Mouse (Mus musculus): ENCODE measurements around the gene H2-Eb2. TPM values are rescaled to one million over a fixed set of nuclear protein-coding genes. Genes with fewer than 3 reads are reported as not detected.

The H2-Eb2 gene
- polyA plus RNA-seq, 2 experiments = not detected

DNA sequence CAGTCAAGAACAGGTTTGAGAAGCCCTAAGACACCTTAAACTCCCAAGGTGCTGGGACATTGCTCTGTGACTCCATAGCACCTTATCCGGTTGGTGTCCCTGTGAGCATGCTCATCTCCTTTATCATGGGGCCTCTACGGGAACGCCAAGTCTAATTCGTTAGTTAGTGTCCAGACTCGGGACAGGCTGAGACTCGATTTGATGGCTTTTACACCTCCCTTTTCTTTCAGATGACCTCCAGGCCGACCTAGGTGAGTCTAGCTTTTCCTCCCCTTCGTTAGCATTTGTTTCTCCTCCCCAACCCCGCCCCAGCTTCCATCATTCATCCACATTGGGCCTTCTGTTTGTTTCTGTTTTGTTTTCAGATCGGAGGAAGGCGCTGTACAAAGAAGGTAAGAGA is 56.4 kb downstream of the H2-Eb2 start:
- DNase-seq (ENCODE audit: low spot score) = no peak
- WGBS = 76% methylated on average over 11 of the region's 11 CpGs
- no peak for TF ChIP-seq POLR2A (IDR thresholded peaks at IDR 0.05; ENCODE audit: borderline replicate concordance, extremely low read depth, insufficient read depth, insufficient read length)
- H3K4me3 ChIP-seq (replicated peaks; ENCODE audit: low read length) = no peak overlapping the region
- H3K27ac ChIP-seq (replicated peaks; ENCODE audit: low read depth, low read length) = no peak overlapping the region
- H3K36me3 ChIP-seq (ENCODE audit: control insufficient read depth, insufficient read depth, low read length) = no peaks in the 10 kb centered on the region
- H3K4me2 ChIP-seq (replicated peaks; ENCODE audit: low read depth, low read length, severe bottlenecking) = no peak overlapping the region
- H3K9me3 ChIP-seq (ENCODE audit: control insufficient read depth, low read length) = no peaks in the 10 kb centered on the region
- H3K27me3 ChIP-seq (ENCODE audit: control insufficient read depth, insufficient read depth, low read length) = no peaks in the 10 kb centered on the region
- H3K4me1 ChIP-seq (ENCODE audit: control insufficient read depth, insufficient read depth, low read length) = no peaks in the 10 kb centered on the region
- H3K9ac ChIP-seq (ENCODE audit: low read depth, low read length, severe bottlenecking) = no peak overlapping the region
- no peak for ATAC-seq (ENCODE audit: low FRiP score, low read depth)

DNA sequence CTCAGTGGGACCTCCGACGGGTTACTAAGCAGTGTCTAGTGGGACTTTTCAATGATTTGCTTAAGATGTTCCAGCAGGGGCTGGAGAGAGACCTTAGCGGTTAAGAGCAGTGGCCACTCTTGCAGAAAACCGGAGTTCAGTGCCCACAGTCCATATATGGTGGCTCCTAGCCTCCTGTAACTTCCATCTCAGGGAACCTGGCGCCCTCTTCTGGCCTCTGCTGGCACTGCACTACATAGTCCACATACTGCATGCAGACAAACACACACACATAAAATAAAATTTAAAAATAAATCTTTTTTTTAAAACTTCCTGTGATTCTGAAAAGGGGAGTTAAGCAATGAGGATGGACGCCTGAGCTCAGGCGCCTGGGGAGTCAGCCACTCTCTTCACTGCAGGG is 57.7 kb downstream of the H2-Eb2 start:
- H3K36me3 ChIP-seq (ENCODE audit: control insufficient read depth, insufficient read depth, low read length) = no peaks in the 10 kb centered on the region
- ATAC-seq (ENCODE audit: low FRiP score, low read depth) (no peak), DNase-seq (ENCODE audit: low spot score) (no peak)
- no peaks in the 10 kb centered on the region for H3K27me3 ChIP-seq (ENCODE audit: control insufficient read depth, insufficient read depth, low read length)
- 75% methylated on average over 7 of the region's 7 CpGs for whole genome bisulfite sequencing
- no peak overlapping the region for H3K27ac ChIP-seq (replicated peaks; ENCODE audit: low read depth, low read length)
- no peak for TF ChIP-seq POLR2A (IDR thresholded peaks at IDR 0.05; ENCODE audit: borderline replicate concordance, extremely low read depth, insufficient read depth, insufficient read length)
- no peaks in the 10 kb centered on the region for H3K9me3 ChIP-seq (ENCODE audit: control insufficient read depth, low read length)
- no peak overlapping the region for H3K4me3 ChIP-seq (replicated peaks; ENCODE audit: low read length)
- H3K4me1 ChIP-seq (ENCODE audit: control insufficient read depth, insufficient read depth, low read length) = no peaks in the 10 kb centered on the region
- no peak overlapping the region for H3K9ac ChIP-seq (ENCODE audit: low read depth, low read length, severe bottlenecking)
- no peak overlapping the region for H3K4me2 ChIP-seq (replicated peaks; ENCODE audit: low read depth, low read length, severe bottlenecking)

DNA sequence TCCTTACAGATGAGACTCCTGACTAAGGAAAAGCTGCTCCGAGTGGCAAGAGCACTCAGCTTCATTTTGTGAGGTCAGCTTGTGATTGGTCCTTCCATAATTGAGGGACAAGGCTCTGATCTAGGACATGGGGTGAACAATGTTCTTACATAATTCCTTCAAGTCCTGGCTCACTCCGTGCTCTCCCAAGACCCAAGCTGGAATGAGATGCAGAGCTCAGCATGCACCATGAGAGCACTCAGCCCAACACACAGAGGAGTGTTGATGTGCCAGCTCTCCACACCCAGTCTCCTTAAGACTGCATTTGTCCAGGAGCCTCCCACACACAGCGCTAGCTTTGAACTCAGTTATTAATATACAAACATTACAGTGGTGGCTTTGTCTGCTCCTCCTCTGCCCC is 59.2 kb downstream of the H2-Eb2 start:
- Histone ChIP-seq H3K9ac (ENCODE audit: low read depth, low read length, severe bottlenecking) (no peak overlapping the region), H3K27me3 (ENCODE audit: control insufficient read depth, insufficient read depth, low read length) (no peaks in the 10 kb centered on the region), H3K4me2 (replicated peaks; ENCODE audit: low read depth, low read length, severe bottlenecking) (no peak overlapping the region), H3K4me3 (replicated peaks; ENCODE audit: low read length) (no peak overlapping the region), H3K4me1 (ENCODE audit: control insufficient read depth, insufficient read depth, low read length) (no peaks in the 10 kb centered on the region), H3K36me3 (ENCODE audit: control insufficient read depth, insufficient read depth, low read length) (no peaks in the 10 kb centered on the region), H3K9me3 (ENCODE audit: control insufficient read depth, low read length) (no peaks in the 10 kb centered on the region), H3K27ac (replicated peaks; ENCODE audit: low read depth, low read length) (no peak overlapping the region)
- no peak for TF ChIP-seq POLR2A (IDR thresholded peaks at IDR 0.05; ENCODE audit: borderline replicate concordance, extremely low read depth, insufficient read depth, insufficient read length)
- WGBS = 54% methylated on average over 3 of the region's 3 CpGs
- ATAC-seq (ENCODE audit: low FRiP score, low read depth) (no peak), DNase-seq (ENCODE audit: low spot score) (no peak)

DNA sequence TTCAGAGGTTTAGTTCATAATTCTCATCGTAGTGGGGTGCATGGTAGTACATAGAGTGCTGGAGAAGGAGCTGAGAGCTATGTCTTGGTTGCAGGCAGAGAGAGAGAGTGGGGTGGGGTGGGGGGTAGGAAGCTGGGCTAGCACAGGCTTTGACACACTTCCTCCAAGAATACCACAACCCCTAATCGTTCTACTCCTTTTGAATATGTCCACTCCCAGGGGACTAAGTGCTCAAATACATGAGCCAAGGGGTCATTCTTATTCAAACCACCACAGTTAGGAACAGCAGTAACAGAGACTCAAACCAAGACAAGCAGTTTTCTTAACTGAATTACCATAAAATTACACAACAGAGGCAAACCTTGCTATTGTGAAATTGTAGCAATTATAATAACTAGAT is 61.2 kb downstream of the H2-Eb2 start:
- Histone ChIP-seq H3K27me3 (ENCODE audit: control insufficient read depth, insufficient read depth, low read length) (0 out of 2 replicates have a peak, but pooled peaks cover 2% of the 10 kb centered on the region), H3K4me2 (replicated peaks; ENCODE audit: low read depth, low read length, severe bottlenecking) (no peak overlapping the region), H3K4me1 (ENCODE audit: control insufficient read depth, insufficient read depth, low read length) (no peaks in the 10 kb centered on the region), H3K4me3 (replicated peaks; ENCODE audit: low read length) (no peak overlapping the region), H3K9me3 (ENCODE audit: control insufficient read depth, low read length) (no peaks in the 10 kb centered on the region), H3K27ac (replicated peaks; ENCODE audit: low read depth, low read length) (no peak overlapping the region), H3K9ac (ENCODE audit: low read depth, low read length, severe bottlenecking) (no peak overlapping the region), H3K36me3 (ENCODE audit: control insufficient read depth, insufficient read depth, low read length) (no peaks in the 10 kb centered on the region)
- TF ChIP-seq POLR2A (IDR thresholded peaks at IDR 0.05; ENCODE audit: borderline replicate concordance, extremely low read depth, insufficient read depth, insufficient read length) = no peak
- DNase-seq (ENCODE audit: low spot score) (no peak), ATAC-seq (ENCODE audit: low FRiP score, low read depth) (no peak)
- WGBS = 68% methylated on average over 2 of the region's 2 CpGs

DNA sequence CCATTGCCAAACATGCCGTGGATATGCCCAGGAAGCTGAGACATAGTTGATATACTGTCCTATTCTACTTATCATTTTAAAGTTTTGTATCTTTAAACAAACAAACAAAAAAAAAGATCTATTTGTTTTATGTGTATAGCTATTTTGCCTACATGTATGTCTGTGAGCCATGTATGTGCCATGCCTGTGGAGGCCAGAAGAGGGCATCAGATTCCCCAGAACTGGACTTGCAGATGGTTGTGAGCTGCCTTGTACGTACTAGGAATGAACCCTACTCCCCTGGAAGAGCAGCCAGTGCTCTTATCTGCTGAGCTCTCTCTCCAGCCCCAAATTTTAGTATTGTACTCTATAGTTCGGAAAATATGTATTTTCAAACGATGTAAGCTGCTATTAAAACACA is 63.0 kb downstream of the H2-Eb2 start:
- DNase-seq (ENCODE audit: low spot score) = no peak
- H3K9ac ChIP-seq (ENCODE audit: low read depth, low read length, severe bottlenecking) = no peak overlapping the region
- H3K4me2 ChIP-seq (replicated peaks; ENCODE audit: low read depth, low read length, severe bottlenecking) = no peak overlapping the region
- no peaks in the 10 kb centered on the region for H3K4me1 ChIP-seq (ENCODE audit: control insufficient read depth, insufficient read depth, low read length)
- no peak overlapping the region for H3K4me3 ChIP-seq (replicated peaks; ENCODE audit: low read length)
- no peaks in the 10 kb centered on the region for H3K9me3 ChIP-seq (ENCODE audit: control insufficient read depth, low read length)
- H3K27me3 ChIP-seq (ENCODE audit: control insufficient read depth, insufficient read depth, low read length) = 0 out of 2 replicates have a peak, but pooled peaks cover 4% of the 10 kb centered on the region
- no peaks in the 10 kb centered on the region for H3K36me3 ChIP-seq (ENCODE audit: control insufficient read depth, insufficient read depth, low read length)
- 32% methylated on average over 4 of the region's 4 CpGs for WGBS
- ATAC-seq (ENCODE audit: low FRiP score, low read depth) = no peak
- no peak overlapping the region for H3K27ac ChIP-seq (replicated peaks; ENCODE audit: low read depth, low read length)
- no peak for TF ChIP-seq POLR2A (IDR thresholded peaks at IDR 0.05; ENCODE audit: borderline replicate concordance, extremely low read depth, insufficient read depth, insufficient read length)

Other genes with a start within 250 kb of the H2-Eb2 start
- gene H2-Oa, start 233.3 kb upstream of the H2-Eb2 start, polyA plus RNA-seq (2012; rRNA removed) = 1.0 and 1.7 TPM in 2 replicates
- gene H2-Oa, start 233.3 kb upstream of the H2-Eb2 start, polyA plus RNA-seq (2014; fragmentation: Nextera tagmentation; extraction: Ambion mirVana) = 0.70 and 0.85 TPM in 2 replicates
- 13.1 and 20.2 TPM in 2 replicates for gene H2-DMa, start 206.1 kb upstream of the H2-Eb2 start, polyA plus RNA-seq (2012; rRNA removed)
- gene H2-DMa, start 206.1 kb upstream of the H2-Eb2 start, polyA plus RNA-seq (2014; fragmentation: Nextera tagmentation; extraction: Ambion mirVana) = 16.8 and 19.0 TPM in 2 replicates
- gene Brd2, start 203.0 kb upstream of the H2-Eb2 start, polyA plus RNA-seq (2012; rRNA removed) = 197 and 217 TPM in 2 replicates
- gene Brd2, start 203.0 kb upstream of the H2-Eb2 start, polyA plus RNA-seq (2014; fragmentation: Nextera tagmentation; extraction: Ambion mirVana) = 121 and 141 TPM in 2 replicates
- 0.31 and 0.54 TPM in 2 replicates for gene H2-DMb2, start 182.4 kb upstream of the H2-Eb2 start, polyA plus RNA-seq (2012; rRNA removed)
- 0.23 and 0.36 TPM in 2 replicates for gene H2-DMb2, start 182.4 kb upstream of the H2-Eb2 start, polyA plus RNA-seq (2014; fragmentation: Nextera tagmentation; extraction: Ambion mirVana)
- 4.2 and 6.9 TPM in 2 replicates for gene H2-DMb1, start 172.6 kb upstream of the H2-Eb2 start, polyA plus RNA-seq (2012; rRNA removed)
- 2.4 and 2.7 TPM in 2 replicates for gene H2-DMb1, start 172.6 kb upstream of the H2-Eb2 start, polyA plus RNA-seq (2014; fragmentation: Nextera tagmentation; extraction: Ambion mirVana)
- 11.0 and 12.1 TPM in 2 replicates for gene Tap1, start 138.1 kb upstream of the H2-Eb2 start, polyA plus RNA-seq (2012; rRNA removed)
- gene Tap1, start 138.1 kb upstream of the H2-Eb2 start, polyA plus RNA-seq (2014; fragmentation: Nextera tagmentation; extraction: Ambion mirVana) = 11.2 and 14.2 TPM in 2 replicates
- 2.2 and 3.7 TPM in 2 replicates for gene Psmb9, start 137.9 kb upstream of the H2-Eb2 start, polyA plus RNA-seq (2012; rRNA removed)
- gene Psmb9, start 137.9 kb upstream of the H2-Eb2 start, polyA plus RNA-seq (2014; fragmentation: Nextera tagmentation; extraction: Ambion mirVana) = 3.4 and 3.9 TPM in 2 replicates
- 6.8 and 7.3 TPM in 2 replicates for gene Psmb8, start 127.9 kb upstream of the H2-Eb2 start, polyA plus RNA-seq (2012; rRNA removed)
- gene Psmb8, start 127.9 kb upstream of the H2-Eb2 start, polyA plus RNA-seq (2014; fragmentation: Nextera tagmentation; extraction: Ambion mirVana) = 9.2 and 9.4 TPM in 2 replicates
- gene Tap2, start 122.1 kb upstream of the H2-Eb2 start, polyA plus RNA-seq (2012; rRNA removed) = 2.9 and 3.0 TPM in 2 replicates
- gene Tap2, start 122.1 kb upstream of the H2-Eb2 start, polyA plus RNA-seq (2014; fragmentation: Nextera tagmentation; extraction: Ambion mirVana) = 2.3 and 2.4 TPM in 2 replicates
- 0.06 and 0.23 TPM in 2 replicates for gene H2-Ob, start 86.8 kb upstream of the H2-Eb2 start, polyA plus RNA-seq (2012; rRNA removed)
- 0.11 TPM in 1 of 2 replicates, not detected in the other for gene H2-Ob, start 86.8 kb upstream of the H2-Eb2 start, polyA plus RNA-seq (2014; fragmentation: Nextera tagmentation; extraction: Ambion mirVana)
- 4.8 and 5.6 TPM in 2 replicates for gene H2-Ab1, start 68.0 kb upstream of the H2-Eb2 start, polyA plus RNA-seq (2012; rRNA removed)
- 7.6 and 8.0 TPM in 2 replicates for gene H2-Ab1, start 68.0 kb upstream of the H2-Eb2 start, polyA plus RNA-seq (2014; fragmentation: Nextera tagmentation; extraction: Ambion mirVana)
- gene H2-Aa, start 37.8 kb upstream of the H2-Eb2 start, polyA plus RNA-seq (2012; rRNA removed) = 2.0 and 2.9 TPM in 2 replicates
- 4.1 and 4.5 TPM in 2 replicates for gene H2-Aa, start 37.8 kb upstream of the H2-Eb2 start, polyA plus RNA-seq (2014; fragmentation: Nextera tagmentation; extraction: Ambion mirVana)
- gene H2-Eb1, start 19.8 kb upstream of the H2-Eb2 start, polyA plus RNA-seq (2012; rRNA removed) = 1.6 and 2.4 TPM in 2 replicates
- gene H2-Eb1, start 19.8 kb upstream of the H2-Eb2 start, polyA plus RNA-seq (2014; fragmentation: Nextera tagmentation; extraction: Ambion mirVana) = 3.4 and 4.6 TPM in 2 replicates
- 0.14 TPM in 2 replicates for gene Btnl2, start 29.2 kb downstream of the H2-Eb2 start, polyA plus RNA-seq (2012; rRNA removed)
- 0.07 and 0.11 TPM in 2 replicates for gene Btnl2, start 29.2 kb downstream of the H2-Eb2 start, polyA plus RNA-seq (2014; fragmentation: Nextera tagmentation; extraction: Ambion mirVana)
- gene Btnl1, start 51.5 kb downstream of the H2-Eb2 start, polyA plus RNA-seq (2012; rRNA removed) = not detected in 2 replicates
- gene Btnl1, start 51.5 kb downstream of the H2-Eb2 start, polyA plus RNA-seq (2014; fragmentation: Nextera tagmentation; extraction: Ambion mirVana) = not detected in 2 replicates
- gene BC051142, start 73.2 kb downstream of the H2-Eb2 start, polyA plus RNA-seq (2012; rRNA removed) = 1.4 and 1.5 TPM in 2 replicates
- 0.19 and 0.85 TPM in 2 replicates for gene BC051142, start 73.2 kb downstream of the H2-Eb2 start, polyA plus RNA-seq (2014; fragmentation: Nextera tagmentation; extraction: Ambion mirVana)
- gene Btnl4, start 151.7 kb downstream of the H2-Eb2 start, polyA plus RNA-seq (2012; rRNA removed) = 0.05 TPM in 1 of 2 replicates, not detected in the other
- gene Btnl4, start 151.7 kb downstream of the H2-Eb2 start, polyA plus RNA-seq (2014; fragmentation: Nextera tagmentation; extraction: Ambion mirVana) = not detected in 2 replicates
- gene Btnl6, start 191.7 kb downstream of the H2-Eb2 start, polyA plus RNA-seq (2012; rRNA removed) = not detected in 2 replicates
- not detected in 2 replicates for gene Btnl6, start 191.7 kb downstream of the H2-Eb2 start, polyA plus RNA-seq (2014; fragmentation: Nextera tagmentation; extraction: Ambion mirVana)
- 9.6 and 13.3 TPM in 2 replicates for gene Notch4, start 238.6 kb downstream of the H2-Eb2 start, polyA plus RNA-seq (2012; rRNA removed)
- gene Notch4, start 238.6 kb downstream of the H2-Eb2 start, polyA plus RNA-seq (2014; fragmentation: Nextera tagmentation; extraction: Ambion mirVana) = 4.3 and 5.7 TPM in 2 replicates

All from limb, embryonic 14.5 days (tissue).